Mouse (Mus musculus) liver, adult 2 months (tissue): ENCODE data around the gene Dynll2.

Source experiments
- CTCF ChIP-seq: fragments of 200-500 bp; IDR thresholded peaks from 2 replicates; pipeline ENCODE4 v1.5.1; 2011; ENCODE audit warnings: low read depth, low read length, control low read depth
- POLR2A ChIP-seq: fragments of 200-500 bp; IDR thresholded peaks from 2 replicates; pipeline ENCODE4 v1.6.1; 2011; ENCODE audit warnings: low read length, control low read depth; ENCODE audit not compliant: insufficient read depth; ENCODE audit errors: extremely low read depth

DNA sequence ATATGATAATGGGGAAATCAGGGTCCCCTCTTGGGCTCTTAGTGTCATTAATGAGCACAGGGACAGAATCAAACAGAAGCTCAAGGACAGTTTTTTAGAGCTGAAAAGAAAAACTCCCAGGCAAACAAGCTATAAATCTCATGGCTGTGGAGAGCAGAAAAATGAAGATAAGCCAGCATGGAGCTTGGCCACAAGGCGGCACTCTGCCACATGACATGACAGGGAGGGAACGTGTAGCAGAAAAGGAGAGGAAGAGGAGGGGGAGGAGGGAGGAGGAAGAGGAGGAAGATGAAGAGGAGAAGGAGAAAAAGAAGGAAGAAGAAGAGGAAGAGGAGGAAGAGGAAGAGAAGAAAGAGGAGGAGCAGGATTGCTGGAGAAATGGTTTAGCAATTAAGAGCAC lies 37.3 kb downstream of the Dynll2 start:
- TF ChIP-seq CTCF (peak; percentile 56), POLR2A (no peak)
